Mouse (Mus musculus) liver, embryonic 16.5 days (tissue): ENCODE measurements around the gene Dlg1. TPM values are rescaled to one million over a fixed set of nuclear protein-coding genes. Genes with fewer than 3 reads are reported as not detected.

Source experiments
- ATAC-seq: fragments of 200-750 bp; cut with Nextera tagmentation; 2 replicates; pipeline ENCODE4 v1.8.0; 2017; ENCODE audit warnings: low read depth, mild to moderate bottlenecking, moderate number of reproducible peaks, moderate library complexity
- H3K27ac ChIP-seq: fragments of 300-500 bp; sonication (generic); 2 replicates; pipeline ENCODE4 v1.5.1; 2014; ENCODE audit warnings: mild to moderate bottlenecking, low read length
- H3K27me3 ChIP-seq: fragments of 300-500 bp; sonication (generic); 2 replicates; pipeline ENCODE4 v1.6.1; 2014; ENCODE audit warnings: low read depth, low read length, mixed read lengths; ENCODE audit not compliant: control insufficient read depth, insufficient read depth
- H3K36me3 ChIP-seq: fragments of 300-500 bp; sonication (generic); 2 replicates; pipeline ENCODE4 v1.6.1; 2014; ENCODE audit warnings: mild to moderate bottlenecking; ENCODE audit not compliant: control insufficient read depth, insufficient read depth
- H3K4me1 ChIP-seq: fragments of 300-500 bp; sonication (generic); 2 replicates; pipeline ENCODE4 v1.6.1; 2014; ENCODE audit warnings: low read depth, low read length, mixed read lengths; ENCODE audit not compliant: control insufficient read depth
- H3K4me2 ChIP-seq: fragments of 300-500 bp; sonication (generic); 2 replicates; pipeline ENCODE4 v1.6.1; 2014; ENCODE audit warnings: low read depth, low read length, mixed read lengths
- H3K4me3 ChIP-seq: fragments of 300-500 bp; sonication (generic); 2 replicates; pipeline ENCODE4 v1.5.1; 2014; ENCODE audit warnings: low read depth, mild to moderate bottlenecking, low read length
- H3K9ac ChIP-seq: fragments of 300-500 bp; sonication (generic); 2 replicates; pipeline ENCODE4 v1.6.1; 2014; ENCODE audit warnings: low read depth, low read length
- H3K9me3 ChIP-seq: fragments of 300-500 bp; sonication (generic); replicated peaks from 2 replicates; pipeline ENCODE4 v1.6.1; 2016; ENCODE audit warnings: low read length; ENCODE audit not compliant: control insufficient read depth
- WGBS: fragments of 180-500 bp; shearing (Covaris S2); extraction: QIAGEN DNeasy Blood & Tissue Kit; methylation state at CpG from one replicate; pipeline ENCODE4 v1.1.7; 2014; ENCODE audit not compliant: insufficient replicate concordance; 5-methylcytosine and 5-hydroxymethylcytosine counted together
- polyA plus RNA-seq: library from polyadenylated mRNA; unstranded; fragments of >200 nt; fragmentation: Nextera tagmentation; extraction: Ambion mirVana; gene quantifications from 2 replicates; pipeline ENCODE4 v1.2.1, GENCODE M21; 2015

The Dlg1 gene
- polyA plus RNA-seq, 1 experiment from 2014 or later, result 6.7 TPM

GRCm38 (mm10) chr16:31757606-31758005 lies 94.4 kb downstream of the Dlg1 start:
- Histone ChIP-seq H3K36me3 (no peaks in the 10 kb centered on the region), H3K27ac (no peak overlapping the region), H3K9ac (no peak overlapping the region), H3K9me3 (no peaks in the 10 kb centered on the region), H3K4me1 (no peaks in the 10 kb centered on the region), H3K27me3 (no peaks in the 10 kb centered on the region), H3K4me3 (no peak overlapping the region), H3K4me2 (no peak overlapping the region)
- no peak for ATAC-seq
- WGBS, result 59% methylated on average over 1 of the region's 1 CpGs

GRCm38 (mm10) chr16:31759416-31759815 lies 96.2 kb downstream of the Dlg1 start:
- Histone ChIP-seq H3K4me3 (no peak overlapping the region), H3K36me3 (no peaks in the 10 kb centered on the region), H3K9me3 (no peaks in the 10 kb centered on the region), H3K27me3 (no peaks in the 10 kb centered on the region), H3K4me2 (no peak overlapping the region), H3K27ac (no peak overlapping the region), H3K9ac (no peak overlapping the region), H3K4me1 (no peaks in the 10 kb centered on the region)
- WGBS, result 60% methylated on average over 6 of the region's 6 CpGs
- ATAC-seq, result no peak

- Histone ChIP-seq H3K4me3 (no peak overlapping the region), H3K4me2 (no peak overlapping the region), H3K27me3 (no peaks in the 10 kb centered on the region), H3K9me3 (no peaks in the 10 kb centered on the region), H3K36me3 (no peaks in the 10 kb centered on the region), H3K9ac (no peak overlapping the region), H3K27ac (no peak overlapping the region), H3K4me1 (no peaks in the 10 kb centered on the region)
- ATAC-seq, result no peak
- 82% methylated on average over 6 of the region's 6 CpGs for WGBS
Observed at GRCm38 (mm10) chr16:31766298-31766697, 103.1 kb downstream of the Dlg1 start.

GRCm38 (mm10) chr16:31766715-31767114 lies 103.5 kb downstream of the Dlg1 start:
- no peaks in the 10 kb centered on the region for H3K27me3 ChIP-seq
- no peaks in the 10 kb centered on the region for H3K9me3 ChIP-seq
- H3K27ac ChIP-seq, result no peak overlapping the region
- H3K9ac ChIP-seq, result no peak overlapping the region
- no peak for ATAC-seq
- no peak overlapping the region for H3K4me3 ChIP-seq
- H3K4me2 ChIP-seq, result no peak overlapping the region
- H3K36me3 ChIP-seq, result no peaks in the 10 kb centered on the region
- H3K4me1 ChIP-seq, result no peaks in the 10 kb centered on the region
- 69% methylated on average over 3 of the region's 3 CpGs for WGBS

- no peak overlapping the region for H3K9ac ChIP-seq
- H3K4me1 ChIP-seq, result no peaks in the 10 kb centered on the region
- H3K27me3 ChIP-seq, result no peaks in the 10 kb centered on the region
- no peak overlapping the region for H3K4me2 ChIP-seq
- WGBS, result 82% methylated on average over 10 of the region's 10 CpGs
- no peaks in the 10 kb centered on the region for H3K9me3 ChIP-seq
- no peaks in the 10 kb centered on the region for H3K36me3 ChIP-seq
- no peak overlapping the region for H3K27ac ChIP-seq
- no peak overlapping the region for H3K4me3 ChIP-seq
- no peak for ATAC-seq
Observed at GRCm38 (mm10) chr16:31775924-31776323, 112.7 kb downstream of the Dlg1 start.

- Histone ChIP-seq H3K9ac (no peak overlapping the region), H3K9me3 (no peaks in the 10 kb centered on the region), H3K36me3 (no peaks in the 10 kb centered on the region), H3K4me3 (no peak overlapping the region), H3K27ac (no peak overlapping the region), H3K4me2 (no peak overlapping the region), H3K4me1 (no peaks in the 10 kb centered on the region), H3K27me3 (no peaks in the 10 kb centered on the region)
- no peak for ATAC-seq
- WGBS, result 72% methylated on average over 6 of the region's 6 CpGs
Observed at GRCm38 (mm10) chr16:31781015-31781414, 117.8 kb downstream of the Dlg1 start.

- H3K36me3 ChIP-seq, result peaks cover 9% of the 10 kb centered on the region
- no peaks in the 10 kb centered on the region for H3K27me3 ChIP-seq
- no peak overlapping the region for H3K4me3 ChIP-seq
- ATAC-seq, result no peak
- H3K27ac ChIP-seq, result no peak overlapping the region
- H3K9me3 ChIP-seq, result no peaks in the 10 kb centered on the region
- no peak overlapping the region for H3K4me2 ChIP-seq
- 85% methylated on average over 9 of the region's 9 CpGs for WGBS
- H3K4me1 ChIP-seq, result no peaks in the 10 kb centered on the region
- H3K9ac ChIP-seq, result no peak overlapping the region
Observed at GRCm38 (mm10) chr16:31790056-31790455, 126.8 kb downstream of the Dlg1 start.

GRCm38 (mm10) chr16:31803644-31804043 lies 140.4 kb downstream of the Dlg1 start:
- H3K4me2 ChIP-seq, result no peak overlapping the region
- no peaks in the 10 kb centered on the region for H3K4me1 ChIP-seq
- no peaks in the 10 kb centered on the region for H3K27me3 ChIP-seq
- H3K9ac ChIP-seq, result no peak overlapping the region
- H3K27ac ChIP-seq, result no peak overlapping the region
- H3K4me3 ChIP-seq, result no peak overlapping the region
- no peak for ATAC-seq
- H3K9me3 ChIP-seq, result no peaks in the 10 kb centered on the region
- no peaks in the 10 kb centered on the region; the same call in none of the 2 replicates for H3K36me3 ChIP-seq
- 27% methylated on average over 3 of the region's 3 CpGs for WGBS

- no peaks in the 10 kb centered on the region for H3K36me3 ChIP-seq
- no peaks in the 10 kb centered on the region for H3K9me3 ChIP-seq
- H3K4me2 ChIP-seq, result no peak overlapping the region
- no peak overlapping the region for H3K9ac ChIP-seq
- H3K4me1 ChIP-seq, result no peaks in the 10 kb centered on the region
- no peak overlapping the region for H3K4me3 ChIP-seq
- ATAC-seq, result no peak
- H3K27me3 ChIP-seq, result no peaks in the 10 kb centered on the region
- H3K27ac ChIP-seq, result no peak overlapping the region
- WGBS, result 82% methylated on average over 4 of the region's 4 CpGs
Observed at GRCm38 (mm10) chr16:31826049-31826448, 162.8 kb downstream of the Dlg1 start.
